Mouse (Mus musculus) left cerebral cortex, adult 9 months (tissue): ENCODE measurements at regions not wholly inside any gene's neighbourhood (a gene's known extent, or its start where the extent isn't known, plus 50 kb on each side); places are given as distances from the start of the nearest gene placed in this dataset.
A peak's percentile ranks its signal among the peaks of the same experiment; 100 is the strongest.

Experiments
- DNase-seq, 2 experiments: peaks; one replicate each; pipeline ENCODE4 v3.0.0; 2022; ENCODE audit warnings: low spot score in 2 of 2

DNA sequence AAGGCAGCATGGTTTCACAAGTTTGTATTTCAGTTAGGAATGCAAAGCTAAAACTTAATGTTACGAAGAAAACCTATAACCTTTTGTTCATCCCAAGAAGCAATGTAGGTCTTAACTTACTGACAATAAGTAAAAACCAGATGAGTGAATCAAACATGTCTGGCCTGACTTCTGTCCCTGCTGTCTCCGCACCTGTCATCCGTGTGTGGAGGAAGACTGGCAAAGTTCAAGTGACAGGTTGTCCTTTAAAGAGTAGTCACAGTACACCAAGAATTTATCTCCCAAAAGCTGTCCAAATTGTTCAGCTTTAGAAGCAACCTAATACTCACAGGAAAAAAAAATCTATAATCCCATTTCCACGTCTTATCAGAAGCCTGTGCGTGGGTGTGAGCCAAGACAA, 146.3 kb upstream of the Gm10181 start:
- DNase-seq = no peak

- no peak for DNase-seq
These were observed 145.4 kb upstream of the Gm10181 start for GRCm38 (mm10) chr9:24943830-24944229.

- no peak for DNase-seq
These were observed 136.7 kb upstream of the Gm10181 start for GRCm38 (mm10) chr9:24952516-24952915.

DNA sequence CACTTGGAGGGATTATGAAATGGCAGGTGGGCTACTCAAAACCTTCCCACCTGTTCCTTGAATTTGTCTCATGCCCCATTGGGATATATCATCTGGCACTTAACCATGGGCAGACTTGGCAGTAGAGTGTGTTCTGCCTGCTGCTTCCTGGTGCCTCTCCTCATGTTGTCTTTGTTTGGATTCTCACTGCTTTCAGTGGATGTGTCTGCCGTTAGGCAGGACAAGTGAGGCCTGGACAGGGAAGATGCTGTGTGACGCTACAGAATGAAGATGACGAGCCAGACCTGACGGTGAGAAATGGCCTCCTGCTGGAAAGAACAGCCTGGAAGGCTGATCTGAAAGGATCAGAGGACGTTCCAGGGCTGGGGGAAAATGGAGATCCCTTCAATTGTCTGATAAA, 133.6 kb upstream of the Gm10181 start:
- no peak for DNase-seq

DNA sequence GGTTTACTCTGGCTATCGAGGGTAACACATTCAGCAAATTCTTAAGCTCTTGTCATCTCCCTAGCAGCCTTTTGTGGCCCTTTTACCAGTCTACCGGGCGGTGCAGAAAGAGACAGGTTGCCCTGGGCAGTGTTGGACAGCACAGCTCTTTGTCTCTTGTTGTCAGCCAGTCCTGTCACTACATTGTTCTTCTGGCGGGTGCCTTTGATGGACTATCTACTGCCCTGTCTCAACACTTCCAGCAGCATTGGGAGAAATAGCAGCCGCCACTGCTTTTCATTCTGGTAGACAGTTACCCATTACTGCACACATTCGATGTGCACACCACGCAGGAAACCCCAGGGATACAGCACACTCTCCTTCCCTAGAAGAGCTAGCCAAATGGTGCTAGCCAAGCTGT, 132.7 kb upstream of the Gm10181 start:
- no peak for DNase-seq

DNA sequence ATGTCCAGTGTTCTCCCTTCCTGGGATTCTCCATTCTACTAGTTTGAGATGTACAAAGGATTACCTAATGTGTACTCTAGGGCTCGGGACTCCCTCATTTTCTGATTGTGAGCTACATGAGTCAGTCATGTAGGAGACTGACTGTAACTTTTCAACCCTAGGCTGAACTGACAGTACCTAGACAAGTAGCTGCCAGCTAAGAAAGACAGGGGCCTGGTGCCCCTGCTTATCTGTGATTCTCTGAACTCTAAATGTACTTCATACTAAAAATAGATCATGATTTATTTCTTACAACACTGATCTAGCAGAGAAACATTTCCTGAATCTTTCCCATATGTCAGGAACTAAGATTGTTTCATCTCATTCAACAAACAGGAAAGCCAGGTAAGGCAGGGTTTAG, 125.9 kb upstream of the Gm10181 start:
- no peak for DNase-seq

GRCm38 (mm10) chr9:24967571-24967970, 121.7 kb upstream of the Gm10181 start:
- DNase-seq = no peak

- no peak for DNase-seq
These were observed 115.0 kb upstream of the Gm10181 start for GRCm38 (mm10) chr9:24974021-24974741.

DNA sequence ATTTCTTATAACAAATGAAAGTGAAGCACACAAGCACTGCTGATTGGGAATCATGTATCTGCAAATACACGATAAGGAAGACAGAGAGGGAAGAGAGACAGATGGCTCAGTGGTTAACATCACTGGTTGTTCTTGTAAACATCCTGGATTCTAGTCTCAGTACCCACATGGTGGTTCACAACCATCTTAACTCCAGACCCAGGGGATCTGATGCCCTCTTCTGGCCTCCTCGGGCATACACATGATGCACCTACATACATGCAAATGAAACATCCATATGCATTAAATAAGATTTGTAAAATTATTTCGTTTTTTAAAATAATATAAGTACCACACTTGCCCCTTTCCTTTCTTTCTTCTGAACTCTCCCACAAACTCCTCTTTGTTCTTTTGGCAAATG, 106.4 kb upstream of the Gm10181 start:
- DNase-seq = no peak

DNA sequence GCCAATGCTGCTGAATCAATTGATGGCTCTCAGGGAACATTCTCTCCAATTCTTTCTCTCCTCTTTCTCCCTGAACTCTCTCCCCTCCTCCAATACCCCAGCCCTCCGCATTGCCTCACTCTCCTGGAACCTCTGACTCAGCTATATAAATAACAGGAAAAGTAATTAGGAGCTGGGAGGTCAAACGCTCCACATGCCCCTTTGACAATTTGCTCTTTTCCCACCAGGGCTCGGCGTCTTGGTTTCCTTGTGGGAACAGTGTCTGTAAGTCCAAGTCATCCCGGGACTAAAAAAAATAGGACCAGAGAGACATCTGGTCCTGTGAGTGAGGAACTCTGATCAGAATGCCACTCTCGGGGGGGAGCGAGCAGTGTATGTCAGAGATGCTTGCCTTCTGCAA, 94.7 kb upstream of the Gm10181 start:
- no peak for DNase-seq

GRCm38 (mm10) chr9:25021095-25021691, 68.0 kb upstream of the Gm10181 start:
- no peak for DNase-seq

GRCm38 (mm10) chr9:25022439-25022838, 66.8 kb upstream of the Gm10181 start:
- no peak for DNase-seq

DNA sequence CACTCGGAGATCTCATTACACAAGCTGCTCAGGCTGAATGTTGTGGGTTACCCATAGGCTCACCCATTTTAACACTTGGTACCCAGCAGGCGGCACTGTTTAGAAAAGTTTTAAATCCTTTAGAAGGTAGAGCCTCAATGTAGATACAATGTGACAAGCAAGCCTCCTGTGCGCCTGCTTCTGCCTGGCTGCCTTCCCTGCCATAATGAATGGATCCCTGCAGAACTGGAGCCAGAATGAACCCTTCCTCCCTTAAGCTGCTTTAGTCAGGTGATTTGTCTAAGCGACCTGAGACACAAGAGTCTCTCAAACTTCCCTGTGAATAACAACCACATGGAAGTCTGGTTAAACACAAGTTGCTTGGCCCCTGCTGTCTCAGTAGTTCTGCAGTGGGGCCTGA, 64.7 kb upstream of the Gm10181 start:
- no peak for DNase-seq

DNA sequence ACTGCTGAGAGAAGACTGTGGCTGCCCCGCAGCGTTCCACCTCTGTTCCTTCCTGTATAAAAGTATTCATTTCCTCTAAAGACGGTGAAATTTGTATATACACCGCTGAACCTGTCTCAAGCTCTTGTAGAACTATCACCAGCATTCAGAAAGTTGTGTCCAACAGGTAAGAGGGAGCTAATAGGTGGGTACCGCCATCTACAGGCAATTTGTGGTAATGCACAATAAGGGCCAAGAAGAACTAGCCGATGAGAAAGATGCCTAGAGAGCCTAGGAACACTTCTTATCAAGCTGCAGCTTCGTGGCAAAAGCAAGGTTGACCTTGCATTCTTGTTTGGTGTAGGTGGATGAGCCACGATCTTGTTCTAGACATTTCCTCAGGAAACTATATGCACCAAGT, 61.6 kb upstream of the Gm10181 start:
- DNase-seq = peak; percentile 15 to 74

- DNase-seq = peak; percentile 25 to 46
These were observed 60.9 kb upstream of the Gm10181 start for GRCm38 (mm10) chr9:25028305-25028704.

- DNase-seq = no peak
These were observed 57.8 kb upstream of the Gm10181 start for GRCm38 (mm10) chr9:25031466-25031865.
